Mouse (Mus musculus) embryonic fibroblast, embryonic 13.5 days (primary cell): ENCODE data around the gene Wdr82.

Experiments
- CTCF ChIP-seq: IDR thresholded peaks from 2 replicates; pipeline ENCODE4 v1.5.1; 2011; ENCODE audit warnings: mild to moderate bottlenecking, control low read depth, low read length, moderate library complexity, borderline replicate concordance; ENCODE audit not compliant: insufficient read depth
- POLR2A ChIP-seq: IDR thresholded peaks from 2 replicates; pipeline ENCODE4 v1.6.1; 2011; ENCODE audit warnings: low read depth, mild to moderate bottlenecking, control low read depth, low read length, moderate library complexity

DNA sequence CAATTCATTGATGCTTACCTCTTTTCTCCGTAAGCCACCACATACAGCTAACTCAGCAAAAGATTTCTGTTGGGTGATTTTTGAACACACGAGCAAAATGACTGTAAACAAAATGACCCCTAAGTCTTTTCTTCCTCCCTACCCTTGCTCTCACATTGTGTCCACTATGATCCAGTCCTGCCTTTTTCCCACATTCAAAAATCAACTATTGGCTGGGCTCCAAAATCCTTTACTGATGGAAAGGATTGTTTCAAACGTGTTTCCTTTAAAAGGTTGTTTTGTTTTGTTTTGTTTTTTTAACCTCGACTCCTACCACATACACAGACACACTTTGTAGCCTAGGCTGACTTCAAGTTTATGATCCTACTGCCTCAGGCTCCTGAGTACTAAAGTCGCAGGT lies 10.3 kb upstream of the Wdr82 start:
- TF ChIP-seq CTCF (no peak), POLR2A (no peak)
